In genomic region chr2:6293825-6294444, GRCm38 (mm10) we compare ENCODE assay signal across 18 mouse cellular contexts. TPM values are rescaled to one million over a fixed set of nuclear protein-coding genes. Genes with fewer than 3 reads are reported as not detected.
DNase-seq lines count a peak whose midpoint lies in the region; ATAC-seq and TF ChIP-seq lines count a peak whose summit lies in the region.
"Had no signal": no experiment of that assay in that cellular context is flagged by ENCODE, and none has a peak within 500 bp of the region (broad histone marks: within the 10 kb centered on the region; RNA-seq: fewer than 3 reads in every experiment).

No protein-coding gene starts in this region.

- no peak for TF ChIP-seq CTCF in lung, postnatal 0 days (IDR thresholded peaks at IDR 0.05)

- peak; percentile 35; the same call in 1 of the 2 replicates for TF ChIP-seq EP300 in lung, postnatal 0 days (IDR thresholded peaks at IDR 0.05)

- no peak overlapping the region for H3K4me2 ChIP-seq in lung, postnatal 0 days (replicated peaks; ENCODE audit: low read depth, low read length)
- no peak overlapping the region for H3K4me2 ChIP-seq in limb, embryonic 15.5 days
- H3K4me2 ChIP-seq in kidney, embryonic 14.5 days (replicated peaks; ENCODE audit: low read depth, low read length): no peak overlapping the region
- H3K4me2 ChIP-seq: forebrain, embryonic 12.5 days; heart, embryonic 15.5 days; liver, embryonic 12.5 days; lung, embryonic 15.5 days had no signal

- 59% methylated on average over 11 of the region's 11 CpGs for WGBS in lung, postnatal 0 days
- 52% methylated on average over 11 of the region's 11 CpGs for WGBS in limb, embryonic 15.5 days
- 65% methylated on average over 11 of the region's 11 CpGs for WGBS in kidney, embryonic 14.5 days

- H3K36me3 ChIP-seq in lung, postnatal 0 days (ENCODE audit: insufficient read depth, low read length): no peaks in the 10 kb centered on the region
- H3K36me3 ChIP-seq in limb, embryonic 15.5 days: no peaks in the 10 kb centered on the region
- no peaks in the 10 kb centered on the region for H3K36me3 ChIP-seq in kidney, embryonic 14.5 days (ENCODE audit: control insufficient read depth, insufficient read depth, low read length)
- H3K36me3 ChIP-seq: forebrain, embryonic 12.5 days; heart, embryonic 15.5 days; hindbrain, embryonic 10.5 days; liver, embryonic 12.5 days; lung, embryonic 15.5 days had no signal

- H3K4me3 ChIP-seq in lung, postnatal 0 days (ENCODE audit: low read depth, low read length): no peak overlapping the region
- H3K4me3 ChIP-seq in limb, embryonic 15.5 days: no peak overlapping the region
- H3K4me3 ChIP-seq in kidney, embryonic 14.5 days (ENCODE audit: low read length): no peak overlapping the region
- H3K4me3 ChIP-seq: forebrain, embryonic 12.5 days; heart, embryonic 15.5 days; hindbrain, embryonic 10.5 days; liver, embryonic 12.5 days; lung, embryonic 15.5 days had no signal

- no peak overlapping the region for H3K9ac ChIP-seq in lung, postnatal 0 days (replicated peaks; ENCODE audit: low read depth)
- H3K9ac ChIP-seq in limb, embryonic 15.5 days: no peak overlapping the region
- H3K9ac ChIP-seq in kidney, embryonic 14.5 days (ENCODE audit: low read depth, low read length): no peak overlapping the region
- H3K9ac ChIP-seq: forebrain, embryonic 12.5 days; heart, embryonic 15.5 days; liver, embryonic 12.5 days; lung, embryonic 15.5 days had no signal

- DNase-seq in cerebellum, adult 11 months: no peak
- peak; percentile 61 for DNase-seq in lung, postnatal 0 days (ENCODE audit: low spot score)
- DNase-seq in lung, postnatal 36 days: no peak
- peak; percentile 7 for DNase-seq in cerebellum, adult 8-10 months
- no peak for DNase-seq in urinary bladder, adult 2 months (ENCODE audit: low spot score)
- DNase-seq: adrenal gland, postnatal 14 days; gastrocnemius, postnatal 36 days; kidney, adult 9 months; midbrain, embryonic 14.5 days; thymus, postnatal 4 days had no signal

- no peaks in the 10 kb centered on the region for H3K9me3 ChIP-seq in lung, postnatal 0 days (ENCODE audit: low read length)
- H3K9me3 ChIP-seq in limb, embryonic 15.5 days: no peaks in the 10 kb centered on the region
- H3K9me3 ChIP-seq in kidney, embryonic 14.5 days (ENCODE audit: control insufficient read depth, low read length): no peaks in the 10 kb centered on the region
- H3K9me3 ChIP-seq: forebrain, embryonic 12.5 days; heart, embryonic 15.5 days; hindbrain, embryonic 10.5 days; liver, embryonic 12.5 days; lung, embryonic 15.5 days had no signal

- no peaks in the 10 kb centered on the region for H3K27me3 ChIP-seq in lung, postnatal 0 days (replicated peaks; ENCODE audit: insufficient read depth, low read length)
- no peaks in the 10 kb centered on the region for H3K27me3 ChIP-seq in limb, embryonic 15.5 days
- H3K27me3 ChIP-seq in kidney, embryonic 14.5 days (ENCODE audit: control insufficient read depth, insufficient read depth, low read length): no peaks in the 10 kb centered on the region
- H3K27me3 ChIP-seq: forebrain, embryonic 12.5 days; heart, embryonic 15.5 days; lung, embryonic 15.5 days had no signal

- H3K27ac ChIP-seq in lung, postnatal 0 days (ENCODE audit: low read length): peak overlapping the region; percentile 23; the same call in 1 of the 2 replicates
- H3K27ac ChIP-seq in limb, embryonic 15.5 days: peak overlapping the region; percentile 19; the same call in 1 of the 2 replicates
- H3K27ac ChIP-seq in kidney, embryonic 14.5 days (ENCODE audit: low read depth, low read length): no peak overlapping the region
- H3K27ac ChIP-seq: forebrain, embryonic 12.5 days; heart, embryonic 15.5 days; hindbrain, embryonic 10.5 days; liver, embryonic 12.5 days; lung, embryonic 15.5 days had no signal

- peak; percentile 71 for ATAC-seq in cerebellum, adult (ENCODE audit: insufficient number of reproducible peaks, low FRiP score, low TSS enrichment)
- peak; percentile 61 for ATAC-seq in lung, postnatal 0 days
- ATAC-seq in limb, embryonic 15.5 days (ENCODE audit: insufficient number of reproducible peaks, low FRiP score, low TSS enrichment, low read depth): no peak
- no peak for ATAC-seq in kidney, embryonic 14.5 days (ENCODE audit: low FRiP score, low TSS enrichment)
- ATAC-seq: liver, embryonic 12.5 days had no signal

- peaks cover 9% of the 10 kb centered on the region; the same call in 1 of the 2 replicates for H3K4me1 ChIP-seq in lung, postnatal 0 days (ENCODE audit: insufficient read depth, low read depth, low read length)
- 0 out of 2 replicates have a peak, but pooled peaks cover 5% of the 10 kb centered on the region for H3K4me1 ChIP-seq in limb, embryonic 15.5 days
- no peaks in the 10 kb centered on the region for H3K4me1 ChIP-seq in kidney, embryonic 14.5 days (ENCODE audit: control insufficient read depth, insufficient read depth, low read length)
- H3K4me1 ChIP-seq: forebrain, embryonic 12.5 days; hindbrain, embryonic 10.5 days; lung, embryonic 15.5 days had no signal

RNA-seq across cellular contexts. Expression of gene Usp6nl, which starts 28.5 kb away (rescaled TPM):
- polyA plus RNA-seq in lung, postnatal 0 days (2015; fragmentation: Nextera tagmentation; extraction: Ambion mirVana): 9.5 and 11.0 TPM in 2 replicates
- polyA plus RNA-seq in limb, embryonic 15.5 days (2015; fragmentation: Nextera tagmentation; extraction: Ambion mirVana): 8.7 TPM in 2 replicates
- polyA plus RNA-seq in urinary bladder, adult 2 months (2012; rRNA removed): 6.0 and 8.4 TPM in 2 replicates
- 5.6 and 15.9 TPM in 2 replicates for polyA plus RNA-seq in kidney, embryonic 14.5 days (2014; fragmentation: Nextera tagmentation; extraction: Ambion mirVana)

Comparison
In these comparisons a context has a peak if more than half of its experiments do, and no peak if none do; other contexts are left out.
1. DNase-seq: peak in lung, postnatal 0 days (single experiment) and cerebellum, adult 8-10 months (single experiment); none in cerebellum, adult 11 months (single experiment), lung, postnatal 36 days (single experiment) and urinary bladder, adult 2 months (single experiment).
2. ATAC-seq: peak in cerebellum, adult (single experiment) and lung, postnatal 0 days (single experiment); none in limb, embryonic 15.5 days (single experiment) and kidney, embryonic 14.5 days (single experiment).